Mouse (Mus musculus) heart, postnatal 0 days (tissue): ENCODE results near the gene Gm26602. TPM values are rescaled to one million over a fixed set of nuclear protein-coding genes. Genes with fewer than 3 reads are reported as not detected.

Experiments used
- ATAC-seq: fragments of 200-750 bp; cut with Nextera tagmentation; 2 replicates; pipeline ENCODE4 v1.8.0; 2017; ENCODE audit warnings: low read depth, moderate number of reproducible peaks, moderate library complexity; ENCODE audit not compliant: insufficient read depth
- DNase-seq: peaks from one replicate; pipeline ENCODE4 v3.0.0-alpha.2; 2016; ENCODE audit warnings: low spot score
- H3K27ac ChIP-seq: fragments of 300-500 bp; sonication (generic); 2 replicates; pipeline ENCODE4 v1.5.1; 2014; ENCODE audit warnings: low read depth, mild to moderate bottlenecking
- H3K27me3 ChIP-seq: fragments of 300-500 bp; sonication (generic); 2 replicates; pipeline ENCODE4 v1.6.1; 2014; ENCODE audit warnings: low read length, mixed read lengths; ENCODE audit not compliant: control insufficient read depth, insufficient read depth
- H3K36me3 ChIP-seq: fragments of 300-500 bp; sonication (generic); replicated peaks from 2 replicates; pipeline ENCODE4 v1.6.1; 2014; ENCODE audit warnings: low read length, mixed read lengths; ENCODE audit not compliant: control insufficient read depth, insufficient read depth
- H3K4me1 ChIP-seq: fragments of 300-500 bp; sonication (generic); 2 replicates; pipeline ENCODE4 v1.6.1; 2014; ENCODE audit warnings: antibody characterized with exemption; ENCODE audit not compliant: control insufficient read depth, insufficient read depth
- H3K4me2 ChIP-seq: fragments of 300-500 bp; sonication (generic); 2 replicates; pipeline ENCODE4 v1.6.1; 2014; ENCODE audit warnings: low read depth, mild to moderate bottlenecking, low read length, moderate library complexity
- H3K4me3 ChIP-seq: fragments of 300-500 bp; sonication (generic); 2 replicates; pipeline ENCODE4 v1.5.1; 2014; ENCODE audit warnings: low read depth, low read length
- H3K9ac ChIP-seq: fragments of 300-500 bp; sonication (generic); replicated peaks from 2 replicates; pipeline ENCODE4 v1.6.1; 2014; ENCODE audit warnings: low read depth, low read length, mixed read lengths
- H3K9me3 ChIP-seq: fragments of 300-500 bp; sonication (generic); replicated peaks from 2 replicates; pipeline ENCODE4 v1.6.1; 2016; ENCODE audit warnings: low read length; ENCODE audit not compliant: control insufficient read depth
- CTCF ChIP-seq: IDR thresholded peaks from 2 replicates; pipeline ENCODE4 v1.5.1; 2016; ENCODE audit warnings: antibody characterized with exemption, control low read depth, low read depth
- EP300 ChIP-seq: IDR thresholded peaks from 2 replicates; pipeline ENCODE4 v1.6.1; 2016; ENCODE audit warnings: antibody characterized with exemption, low read depth
- WGBS: fragments of 180-500 bp; shearing (Covaris S2); extraction: QIAGEN DNeasy Blood & Tissue Kit; methylation state at CpG from one replicate; pipeline ENCODE4 v1.1.7; 2014; 5-methylcytosine and 5-hydroxymethylcytosine counted together
- polyA plus RNA-seq: library from polyadenylated mRNA; unstranded; fragments of >200 nt; fragmentation: Nextera tagmentation; extraction: Ambion mirVana; gene quantifications from 2 replicates; pipeline ENCODE4 v1.2.1, GENCODE M21; 2015
- total RNA-seq: library from RNA; depleted of rRNA; stranded (reverse); fragments of >200 nt; gene quantifications from 2 replicates; pipeline ENCODE4 v1.2.3, GENCODE M21; 2014; ENCODE audit warnings: low replicate concordance

The Gm26602 gene
- total and polyA plus RNA-seq, 2 experiments from 2014 or later = 4.0 TPM; not detected in 1

DNA sequence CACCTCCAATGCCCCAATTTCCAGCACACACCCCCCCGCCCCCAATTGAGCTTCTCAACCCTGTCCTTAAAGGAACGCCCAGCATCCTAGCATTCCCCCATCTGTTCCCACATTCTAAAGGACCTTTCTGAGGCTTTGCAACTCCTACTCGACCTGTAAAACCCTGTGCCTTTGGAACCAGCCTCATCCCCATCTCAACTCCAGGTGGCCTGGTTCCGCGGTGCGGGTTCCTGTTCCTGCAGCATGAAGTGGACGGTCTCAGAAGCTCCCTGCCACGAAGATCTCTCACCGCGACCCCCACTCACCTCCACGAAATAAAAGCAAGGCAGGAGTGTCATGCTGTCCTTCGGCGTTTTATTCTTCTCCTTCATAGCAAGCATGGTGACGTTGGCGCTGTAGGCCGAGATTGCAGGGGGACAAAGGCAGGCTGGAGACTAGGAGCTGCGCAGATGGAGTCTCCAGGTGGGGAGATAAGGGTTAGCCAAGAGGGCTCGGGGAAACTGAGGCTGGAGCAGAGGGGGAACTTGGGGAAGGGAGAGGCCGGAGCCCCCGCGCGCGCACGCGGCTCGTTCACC is 36.9 kb upstream of the Gm26602 start:
- Histone ChIP-seq H3K4me3 (peak overlapping the region; percentile 59), H3K9ac (peak overlapping the region; percentile 52), H3K4me1 (no peaks in the 10 kb centered on the region), H3K4me2 (peak overlapping the region; percentile 93), H3K27ac (no peak overlapping the region), H3K27me3 (peaks cover 7% of the 10 kb centered on the region; the same call in 1 of the 2 replicates), H3K9me3 (no peaks in the 10 kb centered on the region), H3K36me3 (no peaks in the 10 kb centered on the region)
- no peak for ATAC-seq
- TF ChIP-seq CTCF (no peak), EP300 (no peak)
- DNase-seq = no peak
- 3% methylated on average over 26 of the region's 26 CpGs for WGBS

GRCm38 (mm10) chr10:79874290-79874862 is 36.3 kb upstream of the Gm26602 start, which contains the start of the genes Prtn3 and Plppr3:
Prtn3 (plus strand) TSS chr10:79874476.
Plppr3 (minus strand) TSS chr10:79874634.
- Histone ChIP-seq H3K4me2 (peak within 1 kb of the TSS; percentile 93), H3K9me3 (no peaks in the 10 kb centered on the region), H3K27me3 (peaks cover 7% of the 10 kb centered on the region; the same call in 1 of the 2 replicates), H3K4me1 (no peaks in the 10 kb centered on the region), H3K27ac (no peak within 1 kb of the TSS), H3K9ac (peak within 1 kb of the TSS; percentile 52), H3K4me3 (peak within 1 kb of the TSS; percentile 59), H3K36me3 (no peaks in the 10 kb centered on the region)
- TF ChIP-seq CTCF = no peak
- TF ChIP-seq EP300 = no peak
- DNase-seq = no peak
- 2% methylated on average over 42 of the region's 57 CpGs for WGBS
- peak; percentile 47 for ATAC-seq

DNA sequence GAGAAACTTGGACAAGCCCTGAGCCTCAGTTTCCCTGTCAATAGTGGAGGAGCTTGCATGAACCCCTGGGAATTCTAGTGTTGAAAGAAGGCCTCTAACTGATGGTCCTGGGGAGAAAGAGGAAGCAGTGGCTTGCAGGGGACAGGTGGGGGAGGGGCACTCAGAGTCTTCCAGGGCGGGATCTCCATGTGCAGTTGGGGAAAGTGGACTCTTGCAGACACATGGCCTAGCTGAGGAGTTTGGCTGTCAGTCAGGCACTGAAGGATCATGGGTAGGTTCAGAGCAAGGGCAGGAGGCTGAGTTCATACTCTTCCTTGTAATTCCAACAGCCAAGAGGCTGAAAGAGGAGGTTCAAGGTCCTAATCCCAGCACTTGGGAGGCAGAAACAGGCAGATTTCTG is 33.5 kb upstream of the Gm26602 start:
- Histone ChIP-seq H3K9ac (no peak overlapping the region), H3K27me3 (peaks cover 7% of the 10 kb centered on the region; the same call in 1 of the 2 replicates), H3K27ac (no peak overlapping the region), H3K9me3 (no peaks in the 10 kb centered on the region), H3K4me2 (no peak overlapping the region), H3K36me3 (no peaks in the 10 kb centered on the region), H3K4me1 (0 out of 2 replicates have a peak, but pooled peaks cover 5% of the 10 kb centered on the region), H3K4me3 (no peak overlapping the region)
- no peak for TF ChIP-seq EP300
- TF ChIP-seq CTCF = no peak
- WGBS = 59% methylated on average over 1 of the region's 1 CpGs
- no peak for ATAC-seq
- DNase-seq = no peak

DNA sequence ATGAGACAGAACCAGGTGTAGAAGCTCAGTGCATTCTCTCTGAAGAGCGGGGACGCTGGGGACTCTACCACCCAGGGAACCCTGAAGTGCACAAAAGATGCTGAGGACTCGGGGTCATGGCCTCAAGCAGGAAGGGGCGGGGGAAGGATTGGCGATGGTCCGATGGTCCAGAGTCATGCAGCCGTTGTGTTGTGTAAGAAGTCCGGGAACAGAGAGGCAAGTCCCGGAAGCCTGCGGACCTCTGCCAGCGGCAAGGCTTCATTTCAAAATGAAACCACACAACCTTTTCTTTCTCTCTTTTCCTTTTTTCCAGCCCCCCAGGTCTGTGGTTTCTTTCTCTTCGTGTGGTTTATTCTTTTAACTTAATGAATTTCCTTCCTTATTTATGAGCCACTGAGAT is 32.9 kb upstream of the Gm26602 start:
- peaks cover 9% of the 10 kb centered on the region; the same call in 1 of the 2 replicates for H3K27me3 ChIP-seq
- no peak overlapping the region for H3K9ac ChIP-seq
- H3K9me3 ChIP-seq = no peaks in the 10 kb centered on the region
- H3K4me3 ChIP-seq = no peak overlapping the region
- no peak for TF ChIP-seq EP300
- TF ChIP-seq CTCF = no peak
- 51% methylated on average over 12 of the region's 12 CpGs for WGBS
- DNase-seq (no peak), ATAC-seq (no peak)
- 0 out of 2 replicates have a peak, but pooled peaks cover 8% of the 10 kb centered on the region for H3K4me1 ChIP-seq
- no peak overlapping the region; the same call in 1 of the 2 replicates for H3K4me2 ChIP-seq
- no peaks in the 10 kb centered on the region for H3K36me3 ChIP-seq
- no peak overlapping the region for H3K27ac ChIP-seq

- Histone ChIP-seq H3K9ac (no peak overlapping the region), H3K4me3 (no peak overlapping the region), H3K27me3 (peaks cover 10% of the 10 kb centered on the region; the same call in 1 of the 2 replicates), H3K4me1 (0 out of 2 replicates have a peak, but pooled peaks cover 11% of the 10 kb centered on the region), H3K4me2 (no peak overlapping the region), H3K27ac (no peak overlapping the region), H3K36me3 (no peaks in the 10 kb centered on the region), H3K9me3 (no peaks in the 10 kb centered on the region)
- no peak for TF ChIP-seq CTCF
- TF ChIP-seq EP300 = no peak
- 30% methylated on average over 3 of the region's 3 CpGs for WGBS
- DNase-seq (no peak), ATAC-seq (no peak)
Observed at GRCm38 (mm10) chr10:79879527-79879926, 31.1 kb upstream of the Gm26602 start.
